Mouse (Mus musculus): ENCODE measurements around the gene Fam228a.
"Not testable (repeated sequence)": the region's sequence is repeated elsewhere in the genome, so short reads cannot be mapped to it uniquely, and the experiment has no call there.

Fam228a gene

GRCm38 (mm10) chr12:4738031-4738576, at the start of gene Fam228a:
TSS of gene Fam228a (minus strand) at chr12:4738430.
- DNase-seq: no peak

- DNase-seq: no peak
These were observed 46.2 kb upstream of the Fam228a start for GRCm38 (mm10) chr12:4784466-4784865.

- DNase-seq: peak; percentile 34 to 48
These were observed 45.4 kb upstream of the Fam228a start for GRCm38 (mm10) chr12:4783598-4783997.

GRCm38 (mm10) chr12:4781725-4782404, 43.6 kb upstream of the Fam228a start:
- DNase-seq: not testable (repeated sequence)

GRCm38 (mm10) chr12:4781270-4781669, 43.0 kb upstream of the Fam228a start:
- no peak for DNase-seq

GRCm38 (mm10) chr12:4780245-4780644, 42.0 kb upstream of the Fam228a start:
- DNase-seq: no peak

GRCm38 (mm10) chr12:4777734-4778133, 39.5 kb upstream of the Fam228a start:
- no peak for DNase-seq

GRCm38 (mm10) chr12:4775588-4775949, 37.3 kb upstream of the Fam228a start:
- DNase-seq: peak; percentile 24 to 42

GRCm38 (mm10) chr12:4774895-4775587, 36.8 kb upstream of the Fam228a start:
- no peak for DNase-seq

- DNase-seq: no peak
These were observed 31.1 kb upstream of the Fam228a start for GRCm38 (mm10) chr12:4769333-4769723.

- DNase-seq: peak; percentile 95 to 99
These were observed 30.5 kb upstream of the Fam228a start, which contains the start of the genes Pfn4 and Fam228b for GRCm38 (mm10) chr12:4768492-4769332. TSS of gene Pfn4 (plus strand) at chr12:4769022. TSS of gene Fam228b (minus strand) at chr12:4769267.

GRCm38 (mm10) chr12:4757060-4757459, 18.8 kb upstream of the Fam228a start:
- no peak for DNase-seq

- DNase-seq: not testable (repeated sequence)
These were observed 16.2 kb upstream of the Fam228a start for GRCm38 (mm10) chr12:4754451-4754850.

- DNase-seq: no peak
These were observed 6.3 kb upstream of the Fam228a start for GRCm38 (mm10) chr12:4744486-4744885.

GRCm38 (mm10) chr12:4742183-4742582, 4.0 kb upstream of the Fam228a start:
- DNase-seq: no peak

- DNase-seq: no peak
These were observed 2.6 kb upstream of the Fam228a start for GRCm38 (mm10) chr12:4740823-4741222.

- DNase-seq: no peak
These were observed 5.9 kb downstream of the Fam228a start for GRCm38 (mm10) chr12:4732332-4732731.

- DNase-seq: no peak
These were observed 6.6 kb downstream of the Fam228a start for GRCm38 (mm10) chr12:4731629-4732028.

GRCm38 (mm10) chr12:4729165-4729564, 9.1 kb downstream of the Fam228a start:
- DNase-seq: no peak

GRCm38 (mm10) chr12:4719762-4720754, 18.2 kb downstream of the Fam228a start:
- no peak for DNase-seq

- no peak for DNase-seq
These were observed 19.0 kb downstream of the Fam228a start for GRCm38 (mm10) chr12:4719066-4719761.
